Mouse (Mus musculus) kidney, adult 11 months (tissue): ENCODE measurements at regions not wholly inside any gene's neighbourhood (a gene's known extent, or its start where the extent isn't known, plus 50 kb on each side); places are given as distances from the start of the nearest gene placed in this dataset.
"Not testable (repeated sequence)": the region's sequence is repeated elsewhere in the genome, so short reads cannot be mapped to it uniquely, and the experiment has no call there.

ENCODE experiments used
- DNase-seq: peaks from one replicate; pipeline ENCODE4 v3.0.0; 2022

DNA sequence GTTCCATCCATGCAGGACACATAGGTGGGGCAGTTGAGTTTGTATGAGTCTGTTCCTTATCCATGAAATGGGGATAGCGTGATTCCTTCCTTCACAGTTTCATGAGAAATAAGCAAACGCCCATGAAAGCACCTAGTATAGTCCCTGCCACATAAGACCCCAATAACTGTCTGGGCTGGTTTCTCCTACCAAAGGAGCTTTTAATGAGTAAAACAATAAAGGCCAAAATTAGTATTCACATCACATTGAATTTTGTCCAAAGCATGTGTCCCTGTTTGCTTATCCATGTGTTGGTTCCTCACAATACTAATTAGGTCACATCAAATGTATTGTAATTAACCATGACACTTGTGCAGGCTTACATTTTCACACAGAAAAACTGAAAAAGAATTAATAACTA lies 221.3 kb downstream of the Prdm13 start:
- no peak for DNase-seq

- no peak for DNase-seq
Observed at GRCm38 (mm10) chr4:21441274-21441673, 244.5 kb downstream of the Prdm13 start.

- no peak for DNase-seq
Observed at GRCm38 (mm10) chr4:21436710-21437109, 249.1 kb downstream of the Prdm13 start.

DNA sequence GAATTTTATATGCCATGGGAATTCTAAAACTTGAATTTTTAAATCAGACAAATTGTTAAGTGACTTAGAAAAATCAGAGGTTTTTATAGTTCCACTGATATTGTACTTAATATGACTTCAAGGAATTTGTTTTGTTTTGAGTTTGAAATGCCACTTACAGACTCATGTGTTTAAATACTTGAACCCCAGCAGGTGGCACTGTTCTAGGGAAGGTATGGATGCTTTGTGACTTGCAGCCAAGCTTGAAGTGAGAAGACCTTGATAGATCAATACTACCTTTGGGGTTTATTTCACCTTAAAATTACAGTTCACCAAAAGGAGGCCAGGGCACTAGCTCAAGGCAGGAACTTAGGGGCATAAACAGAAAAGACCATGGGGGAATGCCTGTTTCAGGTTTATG lies 277.9 kb downstream of the Prdm13 start:
- DNase-seq, result no peak

DNA sequence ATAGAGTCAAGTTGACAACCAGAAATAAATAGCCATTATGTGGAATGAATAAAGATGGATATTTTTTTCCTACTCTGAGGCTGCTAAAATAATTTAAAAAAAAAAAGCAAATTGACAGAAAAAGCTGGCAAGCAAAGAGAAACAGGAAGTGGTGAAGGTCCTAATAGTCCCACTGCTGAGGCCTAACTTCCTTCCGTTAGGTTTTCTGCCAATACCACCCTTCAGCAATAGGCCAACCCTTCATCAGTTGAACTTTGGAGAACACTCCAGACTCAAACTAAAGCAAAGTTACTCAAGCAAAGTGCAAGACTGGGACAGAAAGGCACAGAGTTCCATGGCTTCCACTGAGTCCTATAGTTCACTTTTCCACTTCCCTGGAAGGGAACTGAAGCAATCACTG lies 316.4 kb downstream of the Prdm13 start:
- no peak for DNase-seq

DNA sequence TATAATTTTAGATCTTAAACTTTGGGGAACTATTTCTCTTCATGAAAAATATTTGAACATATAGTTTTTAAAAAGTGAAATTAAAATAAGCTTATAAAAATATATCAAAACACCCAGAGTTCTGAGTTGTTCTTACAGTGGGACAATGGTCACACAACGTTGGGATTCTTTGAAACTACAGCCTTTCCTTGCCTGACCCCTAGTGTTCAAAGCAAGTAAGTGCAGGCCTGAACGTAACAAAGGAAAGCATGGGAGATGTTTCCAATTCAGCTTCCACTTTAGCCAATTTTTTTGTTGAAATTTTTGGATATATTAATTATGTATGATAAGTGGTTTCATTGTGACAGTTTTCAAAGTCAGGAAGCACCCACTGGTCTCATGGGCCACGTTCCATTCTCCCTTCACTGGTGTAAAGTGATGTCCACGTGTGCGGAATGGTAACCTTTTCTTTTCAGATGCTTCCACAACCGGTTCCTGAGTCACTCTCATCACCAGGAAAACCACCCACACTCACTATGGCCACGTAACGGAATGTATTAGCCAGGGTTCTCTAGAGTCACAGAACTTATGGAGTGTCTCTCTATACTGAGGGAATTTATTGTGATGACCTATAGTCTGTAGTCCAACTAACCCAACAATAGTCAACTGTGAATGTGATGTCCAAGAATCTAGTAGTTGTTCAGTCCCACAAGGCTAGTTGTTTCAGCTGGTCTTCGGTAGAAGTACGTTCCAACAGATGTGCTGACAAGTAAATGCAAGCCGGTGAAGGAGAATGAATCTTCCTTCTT lies 317.3 kb downstream of the Prdm13 start:
- no peak for DNase-seq

GRCm38 (mm10) chr4:21321769-21322168 lies 364.0 kb downstream of the Prdm13 start:
- no peak for DNase-seq

DNA sequence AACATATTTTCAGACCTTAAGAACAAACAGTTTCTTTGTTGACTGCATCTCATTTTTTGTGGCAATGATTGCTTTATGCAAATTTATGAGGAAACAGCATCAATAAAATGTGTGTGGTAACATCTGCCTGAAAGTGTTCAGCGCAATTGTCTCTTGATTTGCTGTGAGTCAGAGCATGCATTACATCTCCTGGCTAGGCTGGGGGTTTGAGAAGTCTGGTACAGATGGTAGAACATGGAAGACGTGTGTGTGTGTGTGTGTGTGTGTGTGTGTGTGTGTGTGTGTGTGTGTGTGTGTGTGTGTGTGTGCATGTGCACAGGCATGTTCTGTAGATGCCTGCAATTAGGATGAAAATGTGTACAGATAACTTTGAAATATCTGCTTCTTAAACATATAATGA lies 376.5 kb downstream of the Prdm13 start:
- not testable (repeated sequence) for DNase-seq

DNA sequence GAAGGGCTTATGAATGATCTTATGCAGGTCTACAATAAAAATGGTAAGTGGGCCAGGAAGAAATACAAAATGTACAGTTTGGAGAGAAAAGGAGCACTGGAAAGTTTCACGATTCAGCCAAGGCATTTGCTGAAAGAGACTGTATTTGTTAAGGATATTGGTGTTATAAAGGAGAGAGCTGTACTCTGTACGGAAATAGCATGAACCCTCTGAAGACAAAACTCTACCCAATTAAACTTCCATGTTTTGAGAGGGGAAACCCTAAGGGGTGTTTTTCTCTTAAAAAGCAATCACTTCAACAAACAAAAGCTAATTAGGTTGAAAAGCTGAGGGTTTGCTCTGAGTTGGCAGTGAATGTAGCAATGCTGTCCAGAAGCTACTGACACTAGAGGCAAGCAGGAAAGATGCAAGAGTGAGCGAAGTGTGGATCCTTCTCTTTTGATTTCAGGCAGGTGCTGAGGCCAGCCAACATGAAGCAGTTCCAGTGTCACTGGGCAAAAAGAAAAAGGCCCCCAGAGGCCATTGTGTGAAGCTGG lies 378.2 kb downstream of the Prdm13 start:
- no peak for DNase-seq

DNA sequence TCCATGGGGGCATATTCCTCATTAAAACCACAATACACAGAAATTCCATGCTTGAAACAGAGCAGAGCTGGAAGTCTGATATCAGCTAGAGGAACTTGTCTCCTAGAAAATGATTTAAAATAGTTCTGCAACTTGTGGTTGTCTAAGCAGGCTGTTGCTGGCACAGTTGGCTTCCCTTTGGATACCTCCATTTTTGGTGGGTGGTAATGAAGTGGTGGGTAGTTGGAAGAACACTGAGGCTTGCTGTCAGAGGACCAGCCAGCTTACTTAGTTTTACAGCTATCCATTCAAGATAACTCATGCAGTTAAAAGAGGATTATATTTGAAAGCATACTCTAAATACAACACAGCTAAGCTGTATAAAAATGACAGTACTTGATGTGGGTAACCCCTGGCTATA lies 385.6 kb downstream of the Prdm13 start:
- DNase-seq, result no peak

- no peak for DNase-seq
Observed at GRCm38 (mm10) chr4:21267302-21267701, 418.5 kb downstream of the Prdm13 start.

- DNase-seq, result no peak
Observed at GRCm38 (mm10) chr4:21266886-21267285, 418.9 kb downstream of the Prdm13 start.

- no peak for DNase-seq
Observed at GRCm38 (mm10) chr4:21250396-21250795, 435.4 kb downstream of the Prdm13 start.

GRCm38 (mm10) chr4:21222631-21223030 lies 463.1 kb downstream of the Prdm13 start:
- peak; percentile 4 for DNase-seq

DNA sequence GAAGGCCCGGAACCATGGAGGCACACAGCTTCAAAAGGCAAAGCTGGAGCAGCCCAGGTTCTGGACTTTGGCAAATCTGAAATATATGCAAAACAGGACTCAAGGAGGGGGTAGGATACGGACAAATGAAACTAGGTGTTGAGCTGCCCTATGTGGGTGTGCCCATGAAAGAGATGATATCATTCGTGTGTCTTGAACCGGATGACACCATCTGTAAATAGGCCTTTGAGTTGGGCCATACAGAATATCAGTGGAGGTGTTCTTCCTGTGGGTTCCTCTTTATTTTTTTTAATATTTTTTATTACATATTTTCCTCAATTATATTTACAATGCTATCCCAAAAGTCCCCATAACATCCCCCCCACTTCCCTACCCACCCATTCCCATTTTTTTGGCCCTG lies 478.1 kb downstream of the Prdm13 start:
- no peak for DNase-seq

- no peak for DNase-seq
Observed at GRCm38 (mm10) chr4:21195620-21196019, 490.1 kb downstream of the Prdm13 start.

DNA sequence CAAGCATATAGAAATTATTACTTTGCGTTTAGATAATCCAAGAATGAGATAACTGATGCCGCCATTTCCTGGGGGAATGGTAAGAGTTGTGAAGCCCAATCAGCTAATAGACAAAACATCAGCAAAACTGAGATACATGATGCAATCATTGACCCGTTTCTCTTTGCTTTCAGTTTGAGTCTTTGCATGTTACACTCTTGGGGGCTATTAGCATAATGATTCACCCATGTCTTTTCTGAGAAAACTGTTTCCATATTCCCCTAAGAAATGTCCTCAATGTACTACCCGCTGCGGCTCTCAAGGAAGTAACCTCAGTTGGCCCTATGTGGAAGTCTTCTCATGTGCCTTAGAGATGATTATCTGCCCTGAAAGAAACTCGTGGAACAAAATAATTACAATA lies 512.0 kb downstream of the Prdm13 start:
- no peak for DNase-seq

DNA sequence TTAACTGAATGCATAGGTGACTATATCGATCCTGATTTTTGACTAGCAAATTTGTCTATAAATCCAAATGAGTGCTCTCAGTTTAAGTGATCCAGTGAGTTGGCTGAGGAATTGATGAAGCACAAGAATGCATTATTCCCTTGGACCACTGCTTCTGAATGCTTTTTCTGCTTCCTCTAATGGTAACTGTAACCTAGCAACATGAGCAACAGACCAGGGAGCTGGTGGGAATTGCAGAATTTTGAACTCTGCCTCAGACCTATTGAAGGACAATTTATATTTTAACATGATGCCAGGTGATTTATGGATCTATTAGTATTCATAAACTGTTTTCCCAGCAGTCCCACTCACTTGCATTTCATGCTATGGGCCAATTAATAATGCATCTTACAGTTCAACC lies 512.7 kb downstream of the Prdm13 start:
- no peak for DNase-seq

- DNase-seq, result no peak
Observed at GRCm38 (mm10) chr4:21170734-21171133, 515.0 kb downstream of the Prdm13 start.

DNA sequence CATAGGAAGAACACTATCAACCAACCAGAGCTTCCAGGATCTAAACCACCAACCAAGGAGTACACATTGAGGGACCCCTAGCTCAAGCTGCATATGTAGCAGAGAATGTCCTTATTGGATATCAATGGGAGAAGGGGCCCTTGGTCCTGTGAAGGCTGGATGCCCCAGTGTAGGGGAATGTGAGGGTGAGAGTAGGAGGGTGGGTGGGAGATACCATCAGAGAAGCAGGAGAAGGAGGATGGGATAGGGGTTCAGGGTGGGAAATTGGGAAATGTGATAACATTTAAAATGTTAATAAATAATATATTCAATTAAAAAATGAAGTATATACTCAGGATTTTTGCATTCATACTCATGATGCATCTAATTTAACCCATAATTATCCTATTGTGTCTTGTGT lies 523.6 kb downstream of the Prdm13 start:
- no peak for DNase-seq

- no peak for DNase-seq
Observed at GRCm38 (mm10) chr4:21125892-21126291, 559.9 kb downstream of the Prdm13 start.

- no peak for DNase-seq
Observed at GRCm38 (mm10) chr4:21095741-21096140, 590.0 kb downstream of the Prdm13 start.

DNA sequence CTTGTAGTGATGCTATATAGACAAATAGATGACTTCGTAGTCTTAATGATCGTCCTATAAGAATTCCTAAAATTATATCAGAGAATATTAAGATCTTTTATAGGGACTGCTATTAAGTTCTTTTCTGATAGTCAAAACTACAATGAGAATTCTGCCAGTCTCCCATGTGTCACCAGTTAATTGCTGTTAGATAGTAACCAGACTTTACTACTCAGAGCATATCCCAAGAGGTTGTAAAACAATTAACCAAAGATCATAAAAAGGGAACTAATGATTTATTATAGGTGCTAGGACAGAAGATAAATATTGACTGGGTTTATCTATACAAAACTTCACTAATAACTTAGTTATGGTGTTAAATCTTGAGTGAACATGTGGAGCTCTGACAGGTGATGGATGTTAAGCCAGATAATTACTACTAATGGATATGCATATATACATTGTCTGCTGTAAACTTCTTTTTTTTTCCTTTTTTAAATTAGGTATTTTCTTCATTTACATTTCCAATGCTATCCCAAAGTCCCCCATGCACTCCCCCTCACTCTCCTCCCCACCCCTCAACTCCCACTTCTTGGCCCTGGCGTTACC lies 615.5 kb downstream of the Prdm13 start:
- DNase-seq, result no peak
